Mouse (Mus musculus) monocyte, adult 5-6 weeks (primary cell): ENCODE results near the gene Nubp2. TPM values are rescaled to one million over a fixed set of nuclear protein-coding genes. Genes with fewer than 3 reads are reported as not detected.

Experiments
- ATAC-seq: fragments of 153-309, 156-312 bp; replicated peaks from 2 replicates; pipeline ENCODE4 v1.8.0; 2017; ENCODE audit warnings: mild to moderate bottlenecking; ENCODE audit not compliant: low TSS enrichment, insufficient number of reproducible peaks, severe bottlenecking, poor library complexity, low FRiP score
- total RNA-seq: library from RNA; stranded (forward); fragments of 200-1000, 200-491, 200-594 nt; gene quantifications from 3 replicates; pipeline ENCODE4 v1.2.3, GENCODE M21; 2017

Nubp2 gene
- total RNA-seq, 1 experiment from 2014 or later, result 40.1 TPM

DNA sequence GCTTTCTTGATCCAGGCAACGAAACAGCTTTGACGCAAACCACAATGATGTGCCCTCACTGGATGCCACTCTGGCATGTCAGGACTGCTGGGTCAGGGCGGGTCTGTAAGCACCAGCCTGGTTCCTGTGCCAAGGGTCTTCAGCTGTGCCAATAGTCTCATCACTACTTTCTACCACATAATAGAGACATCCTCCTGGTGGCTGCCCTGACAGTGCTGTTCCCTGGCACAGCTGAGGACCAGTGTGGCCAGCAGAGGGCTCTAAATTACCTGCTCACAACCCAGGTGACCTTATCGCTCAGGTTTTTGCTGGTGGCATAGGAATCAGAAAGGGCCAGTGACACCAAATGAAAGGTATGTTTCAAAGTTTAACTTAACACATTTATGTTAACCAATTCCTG lies 45.0 kb downstream of the Nubp2 start:
- ATAC-seq, result no peak

DNA sequence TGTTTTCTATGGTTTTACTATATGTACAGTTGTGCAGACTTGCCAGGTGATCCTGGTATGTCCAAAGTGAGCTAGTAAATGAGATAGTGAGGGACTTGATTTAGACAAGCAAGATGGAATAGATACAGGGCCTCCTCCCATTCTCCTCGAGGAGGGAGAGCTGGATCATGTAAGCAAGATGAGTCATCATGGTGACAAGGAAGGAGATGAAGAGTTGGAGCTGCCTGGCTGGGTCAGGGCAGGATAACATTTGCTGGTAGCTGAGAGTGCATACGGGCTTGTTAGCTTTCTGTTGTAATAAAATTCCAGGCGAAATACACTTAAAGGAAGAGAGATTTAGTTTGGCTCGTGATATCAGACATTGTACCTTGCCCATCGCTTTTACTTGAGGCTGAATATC lies 45.8 kb downstream of the Nubp2 start:
- no peak for ATAC-seq

DNA sequence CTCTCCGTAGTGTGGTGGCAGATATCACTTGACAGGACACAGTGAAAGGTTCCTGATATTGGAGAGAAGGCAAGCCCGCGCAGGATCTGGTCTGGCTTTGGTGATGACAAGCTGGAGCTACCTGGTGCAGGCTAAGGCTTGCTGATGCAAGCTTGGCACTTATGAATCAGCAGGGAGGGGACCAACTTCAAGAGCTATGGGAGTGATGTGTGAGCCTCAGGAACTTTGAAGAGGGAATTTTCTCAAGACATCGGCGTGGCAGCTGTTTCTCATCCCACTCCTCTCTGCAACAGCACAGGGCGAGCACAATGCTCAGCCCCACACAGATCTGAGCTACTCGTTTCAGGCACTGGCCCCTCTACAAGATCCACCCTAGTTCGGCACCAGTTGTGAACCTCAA lies 46.3 kb downstream of the Nubp2 start, which contains the start of gene Hagh:
Hagh (plus strand) TSS at position 302 of the 400 bp plus-strand sequence.
- no peak for ATAC-seq

Other genes starting within 250 kb of the Nubp2 start
- 0.48 to 0.78 TPM in 2 of 3 replicates, not detected in the other for gene Slc9a3r2, start 236.0 kb downstream of the Nubp2 start, total RNA-seq
- gene Npw, start 227.9 kb downstream of the Nubp2 start, total RNA-seq, result not detected in 3 replicates
- gene Zfp598, start 216.7 kb downstream of the Nubp2 start, total RNA-seq, result 14.6 to 21.7 TPM (median 15.7 TPM) in 3 replicates
- gene Syngr3, start 196.4 kb downstream of the Nubp2 start, total RNA-seq, result not detected in 3 replicates
- 12.4 to 19.8 TPM (median 15.4 TPM) in 3 replicates for gene Gfer, start 190.2 kb downstream of the Nubp2 start, total RNA-seq
- 0.48 to 3.0 TPM (median 2.1 TPM) in 3 replicates for gene Noxo1, start 190.1 kb downstream of the Nubp2 start, total RNA-seq
- 9.7 to 19.8 TPM (median 18.6 TPM) in 3 replicates for gene Tbl3, start 178.7 kb downstream of the Nubp2 start, total RNA-seq
- gene Rnf151, start 168.3 kb downstream of the Nubp2 start, total RNA-seq, result 2.8 TPM in 1 of 3 replicates, not detected in the others
- 428 to 669 TPM (median 533 TPM) in 3 replicates for gene Rps2, start 168.2 kb downstream of the Nubp2 start, total RNA-seq
- 144 to 243 TPM (median 228 TPM) in 3 replicates for gene Ndufb10, start 161.9 kb downstream of the Nubp2 start, total RNA-seq
- 4.7 to 14.6 TPM (median 10.2 TPM) in 3 replicates for gene Rpl3l, start 158.5 kb downstream of the Nubp2 start, total RNA-seq
- 248 to 361 TPM (median 344 TPM) in 3 replicates for gene Msrb1, start 149.7 kb downstream of the Nubp2 start, total RNA-seq
- not detected in 3 replicates for gene Hs3st6, start 133.4 kb downstream of the Nubp2 start, total RNA-seq
- not detected in 3 replicates for gene Meiob, start 82.1 kb downstream of the Nubp2 start, total RNA-seq
- gene Hagh, start 46.2 kb downstream of the Nubp2 start, total RNA-seq, result 23.2 to 48.3 TPM (median 34.5 TPM) in 3 replicates
- 3.2 to 6.6 TPM (median 4.8 TPM) in 3 replicates for gene Fahd1, start 36.0 kb downstream of the Nubp2 start, total RNA-seq
- gene Igfals, start 20.4 kb downstream of the Nubp2 start, total RNA-seq, result 0.29 TPM in 1 of 3 replicates, not detected in the others
- gene Spsb3, start 294 bp upstream of the Nubp2 start, total RNA-seq, result 16.6 to 25.9 TPM (median 20.5 TPM) in 3 replicates
- 12.0 to 20.2 TPM (median 12.9 TPM) in 3 replicates for gene Eme2, start 8.7 kb upstream of the Nubp2 start, total RNA-seq
- gene Mrps34, start 8.8 kb upstream of the Nubp2 start, total RNA-seq, result 13.4 to 24.4 TPM (median 19.0 TPM) in 3 replicates
- gene Nme3, start 10.2 kb upstream of the Nubp2 start, total RNA-seq, result 28.0 to 48.6 TPM (median 30.1 TPM) in 3 replicates
- gene Mapk8ip3, start 50.6 kb upstream of the Nubp2 start, total RNA-seq, result 46.0 to 84.3 TPM (median 50.2 TPM) in 3 replicates
- gene Jpt2, start 74.3 kb upstream of the Nubp2 start, total RNA-seq, result 13.4 to 14.4 TPM (median 14.2 TPM) in 3 replicates
- gene Cramp1l, start 129.4 kb upstream of the Nubp2 start, total RNA-seq, result 10.3 to 23.9 TPM (median 11.2 TPM) in 3 replicates
- 11.7 to 13.0 TPM (median 12.6 TPM) in 3 replicates for gene Ift140, start 129.7 kb upstream of the Nubp2 start, total RNA-seq
- gene Tmem204, start 197.2 kb upstream of the Nubp2 start, total RNA-seq, result not detected in 3 replicates
- gene Telo2, start 229.6 kb upstream of the Nubp2 start, total RNA-seq, result 13.3 to 21.2 TPM (median 17.5 TPM) in 3 replicates
- not detected in 3 replicates for gene Ptx4, start 234.4 kb upstream of the Nubp2 start, total RNA-seq
- gene Clcn7, start 247.0 kb upstream of the Nubp2 start, total RNA-seq, result 16.3 to 21.8 TPM (median 20.8 TPM) in 3 replicates